Mouse (Mus musculus) forebrain, embryonic 11.5 days (tissue): Measurements from ENCODE around the gene Sept9. TPM values are rescaled to one million over a fixed set of nuclear protein-coding genes. Genes with fewer than 3 reads are reported as not detected.

Experiments
- ATAC-seq: fragments of 200-750 bp; cut with Nextera tagmentation; replicated peaks from 2 replicates; pipeline ENCODE4 v1.8.0; 2017; ENCODE audit warnings: moderate TSS enrichment; ENCODE audit not compliant: low FRiP score
- DNase-seq: peaks from one replicate; pipeline ENCODE4 v3.0.0-alpha.2; 2017; ENCODE audit warnings: low spot score
- H3K27ac ChIP-seq: fragments of 300-500 bp; sonication (generic); 2 replicates; pipeline ENCODE4 v1.5.1; 2014; ENCODE audit warnings: low read depth, low read length
- H3K27me3 ChIP-seq: fragments of 300-500 bp; sonication (generic); 2 replicates; pipeline ENCODE4 v1.6.1; 2014; ENCODE audit warnings: mild to moderate bottlenecking, low read length, mixed read lengths; ENCODE audit not compliant: control insufficient read depth, insufficient read depth
- H3K36me3 ChIP-seq: fragments of 300-500 bp; sonication (generic); 2 replicates; pipeline ENCODE4 v1.6.1; 2014; ENCODE audit warnings: mild to moderate bottlenecking, low read length, moderate library complexity, mixed read lengths; ENCODE audit not compliant: control insufficient read depth, insufficient read depth
- H3K4me1 ChIP-seq: fragments of 300-500 bp; sonication (generic); replicated peaks from 2 replicates; pipeline ENCODE4 v1.6.1; 2014; ENCODE audit warnings: low read length, mixed read lengths; ENCODE audit not compliant: control insufficient read depth, insufficient read depth
- H3K4me2 ChIP-seq: fragments of 300-500 bp; sonication (generic); 2 replicates; pipeline ENCODE4 v1.6.1; 2014; ENCODE audit warnings: low read depth, mild to moderate bottlenecking, low read length, moderate library complexity, mixed read lengths; ENCODE audit not compliant: severe bottlenecking
- H3K4me3 ChIP-seq: fragments of 300-500 bp; sonication (generic); 2 replicates; pipeline ENCODE4 v1.5.1; 2014; ENCODE audit warnings: low read depth, low read length
- H3K9ac ChIP-seq: fragments of 300-500 bp; sonication (generic); 2 replicates; pipeline ENCODE4 v1.6.1; 2014; ENCODE audit warnings: low read length
- H3K9me3 ChIP-seq: fragments of 300-500 bp; sonication (generic); 2 replicates; pipeline ENCODE4 v1.6.1; 2016; ENCODE audit warnings: low read length, mixed read lengths; ENCODE audit not compliant: control insufficient read depth
- WGBS: fragments of 180-500 bp; shearing (Covaris S2); extraction: QIAGEN DNeasy Blood & Tissue Kit; methylation state at CpG from one replicate; pipeline ENCODE4 v1.1.7; 2014; 5-methylcytosine and 5-hydroxymethylcytosine counted together
- polyA plus RNA-seq: library from polyadenylated mRNA; unstranded; fragments of >200 nt; fragmentation: Nextera tagmentation; extraction: Ambion mirVana; gene quantifications from 2 replicates; pipeline ENCODE4 v1.2.1, GENCODE M21; 2014

Sept9 gene
- polyA plus RNA-seq, 1 experiment from 2014 or later, result 172 TPM

DNA sequence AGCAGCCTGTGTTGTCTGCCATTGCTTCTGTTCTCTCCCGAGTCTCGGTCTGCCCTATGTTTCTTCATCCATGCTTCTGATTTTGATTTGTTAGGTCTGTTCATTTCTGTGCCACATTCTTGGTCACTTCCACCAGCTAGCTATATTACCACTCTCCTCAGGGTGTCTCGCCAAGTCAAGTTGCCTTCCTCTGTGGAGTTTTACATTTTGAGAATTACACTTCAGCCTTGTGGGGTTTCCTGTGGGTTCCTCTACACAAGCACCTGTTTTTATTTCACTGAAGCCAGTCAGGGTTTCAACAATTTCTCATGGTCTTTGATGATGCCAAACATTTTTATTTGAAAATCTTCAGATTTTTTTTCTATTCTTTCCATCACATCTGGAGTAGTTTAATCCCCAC is 16.7 kb upstream of the Sept9 start:
- H3K9me3 ChIP-seq, result peaks cover 2% of the 10 kb centered on the region; the same call in 1 of the 2 replicates
- H3K4me3 ChIP-seq, result no peak overlapping the region
- 93% methylated on average over 3 of the region's 3 CpGs for WGBS
- no peaks in the 10 kb centered on the region for H3K4me1 ChIP-seq
- H3K4me2 ChIP-seq, result no peak overlapping the region
- H3K27me3 ChIP-seq, result no peaks in the 10 kb centered on the region
- no peak overlapping the region for H3K9ac ChIP-seq
- DNase-seq, result no peak
- H3K36me3 ChIP-seq, result no peaks in the 10 kb centered on the region
- H3K27ac ChIP-seq, result no peak overlapping the region
- no peak for ATAC-seq

DNA sequence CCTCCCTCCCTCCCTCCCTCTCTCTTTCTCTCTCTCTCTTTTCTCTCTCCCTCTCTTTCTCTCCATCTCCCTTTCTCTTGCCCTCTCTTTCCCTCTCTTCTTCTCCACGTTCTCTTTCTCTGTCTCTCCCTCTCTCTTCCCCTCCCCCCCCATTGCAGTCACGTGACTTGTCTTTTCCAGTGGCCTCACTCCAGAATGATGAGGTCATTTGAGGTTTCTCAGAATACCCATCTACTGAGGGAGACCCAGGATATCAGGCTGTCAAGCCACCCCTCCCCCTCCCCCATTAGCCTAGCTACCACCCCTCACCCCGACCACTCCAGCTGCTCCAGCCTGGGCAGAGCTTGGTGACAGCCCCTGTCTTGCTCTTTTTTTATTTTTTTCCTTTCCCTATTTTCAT is 16.2 kb upstream of the Sept9 start:
- DNase-seq (no peak), ATAC-seq (no peak)
- Histone ChIP-seq H3K36me3 (no peaks in the 10 kb centered on the region), H3K4me1 (no peaks in the 10 kb centered on the region), H3K27ac (no peak overlapping the region), H3K9me3 (peaks cover 2% of the 10 kb centered on the region; the same call in 1 of the 2 replicates), H3K27me3 (no peaks in the 10 kb centered on the region), H3K4me3 (no peak overlapping the region), H3K9ac (no peak overlapping the region), H3K4me2 (no peak overlapping the region)
- 89% methylated on average over 2 of the region's 3 CpGs for whole genome bisulfite sequencing

DNA sequence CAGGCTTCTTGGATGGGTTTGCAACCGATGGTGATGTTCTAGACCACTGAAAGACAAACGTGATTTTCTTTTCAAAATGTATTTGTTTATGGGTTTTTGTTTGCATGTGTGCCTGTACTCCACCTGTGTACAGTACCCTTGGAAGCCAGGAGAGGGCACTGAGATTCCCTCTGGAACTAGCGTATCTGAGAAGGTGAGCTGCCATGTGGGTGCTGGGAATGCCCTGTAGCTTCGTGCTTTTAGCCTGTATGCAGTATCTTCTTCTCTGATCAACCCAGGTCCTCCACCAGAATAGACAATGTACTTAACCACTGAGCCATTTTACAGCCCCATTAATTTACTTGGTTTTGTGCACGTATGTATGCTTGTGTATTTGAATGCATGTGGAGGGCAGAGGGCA is 15.6 kb upstream of the Sept9 start:
- no peak overlapping the region for H3K27ac ChIP-seq
- H3K4me2 ChIP-seq, result no peak overlapping the region
- ATAC-seq (no peak), DNase-seq (no peak)
- 81% methylated on average over 5 of the region's 5 CpGs for WGBS
- H3K36me3 ChIP-seq, result no peaks in the 10 kb centered on the region
- H3K9ac ChIP-seq, result no peak overlapping the region
- peaks cover 2% of the 10 kb centered on the region; the same call in 1 of the 2 replicates for H3K9me3 ChIP-seq
- H3K27me3 ChIP-seq, result no peaks in the 10 kb centered on the region
- no peaks in the 10 kb centered on the region for H3K4me1 ChIP-seq
- no peak overlapping the region for H3K4me3 ChIP-seq

DNA sequence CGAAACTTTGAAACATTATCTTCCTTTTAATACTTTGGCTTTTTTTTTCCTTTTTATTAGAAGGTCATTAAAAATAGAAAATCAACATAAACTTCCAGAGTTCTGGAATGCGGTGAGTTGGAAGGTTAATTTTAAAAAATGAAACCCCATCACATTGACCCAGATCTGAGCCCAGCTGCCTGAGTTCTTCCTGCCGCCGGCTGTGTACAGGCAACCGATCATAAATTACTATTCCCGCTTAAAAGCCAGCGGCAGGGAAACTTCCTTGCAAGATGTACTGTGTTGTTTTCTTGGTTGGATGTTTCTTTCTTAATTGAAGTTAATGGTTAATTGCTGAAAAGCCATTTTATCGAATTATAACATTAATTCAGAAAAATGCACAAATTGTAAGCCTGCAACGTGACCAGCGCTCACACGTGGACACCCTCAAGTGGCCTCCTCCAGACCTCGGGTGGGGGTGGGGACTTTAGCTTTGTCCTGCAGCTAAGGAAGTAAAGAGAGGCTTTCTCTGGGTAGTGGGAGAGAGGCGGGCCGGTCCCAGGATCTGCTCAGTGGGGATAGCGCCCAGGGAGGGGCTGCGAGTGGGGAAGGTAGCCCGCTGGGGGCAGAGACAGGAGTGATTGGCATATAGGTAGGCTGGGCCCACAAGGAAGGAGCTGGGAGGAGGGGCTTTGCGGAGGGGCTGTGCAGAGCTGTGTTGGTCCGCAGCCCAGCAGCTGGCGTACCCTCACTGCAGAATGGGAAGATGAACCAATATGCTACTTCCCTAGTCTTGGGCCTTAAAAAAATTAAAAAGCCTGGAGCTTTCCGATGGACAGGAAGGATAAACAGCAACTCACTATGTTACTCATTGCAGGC is 14.2 kb upstream of the Sept9 start:
- Histone ChIP-seq H3K4me3 (no peak overlapping the region), H3K36me3 (no peaks in the 10 kb centered on the region), H3K9me3 (no peaks in the 10 kb centered on the region; the same call in 1 of the 2 replicates), H3K27ac (no peak overlapping the region), H3K4me1 (no peaks in the 10 kb centered on the region), H3K4me2 (no peak overlapping the region), H3K9ac (no peak overlapping the region), H3K27me3 (no peaks in the 10 kb centered on the region)
- WGBS, result 69% methylated on average over 21 of the region's 21 CpGs
- ATAC-seq, result no peak
- DNase-seq, result no peak

DNA sequence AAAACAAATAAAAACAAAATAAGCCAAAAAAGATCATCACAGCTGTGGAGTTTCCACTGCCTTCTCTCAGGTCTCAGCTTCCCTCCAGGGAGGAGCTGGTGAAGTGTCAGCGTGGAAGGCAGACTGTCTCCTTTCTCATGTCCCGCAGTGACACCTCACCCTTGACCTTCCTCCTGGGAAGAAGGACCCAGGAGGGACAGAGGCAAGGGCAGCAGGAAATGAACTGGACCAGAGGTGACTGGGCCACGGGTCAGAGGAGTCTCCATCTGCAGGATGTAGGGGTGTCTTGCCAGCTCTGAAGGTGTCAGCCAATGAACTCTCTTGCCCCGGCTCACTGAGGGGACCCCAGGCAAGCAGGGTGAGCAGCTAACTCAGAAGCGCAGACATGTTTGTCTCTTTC is 7.9 kb upstream of the Sept9 start:
- Histone ChIP-seq H3K4me3 (no peak overlapping the region), H3K27me3 (no peaks in the 10 kb centered on the region), H3K9ac (no peak overlapping the region), H3K9me3 (no peaks in the 10 kb centered on the region), H3K4me1 (no peaks in the 10 kb centered on the region), H3K27ac (no peak overlapping the region), H3K4me2 (no peak overlapping the region), H3K36me3 (no peaks in the 10 kb centered on the region)
- ATAC-seq (no peak), DNase-seq (no peak)
- WGBS, result 75% methylated on average over 5 of the region's 5 CpGs

DNA sequence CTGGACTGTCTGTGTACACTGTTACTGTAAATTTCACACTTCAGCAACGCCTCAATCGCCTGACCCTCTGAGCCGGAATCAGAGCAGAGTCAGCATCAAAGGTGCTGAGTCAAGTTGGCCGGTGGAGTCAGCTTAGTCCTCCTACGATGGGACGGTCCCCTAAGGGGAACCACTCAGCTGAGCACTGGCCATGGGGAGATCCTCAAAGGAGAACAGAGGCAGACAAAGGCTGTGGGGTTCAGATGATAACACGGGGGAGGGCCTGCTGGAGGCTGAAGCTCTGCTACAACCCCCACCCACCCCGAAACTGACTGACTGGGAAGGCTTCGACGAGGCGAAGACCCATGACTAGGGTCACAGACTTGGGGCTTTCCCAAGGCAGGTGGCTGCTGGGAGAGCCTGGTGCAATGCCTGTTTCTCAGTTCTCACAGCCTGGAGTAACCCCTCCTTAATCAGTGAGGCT is 5.0 kb upstream of the Sept9 start:
- no peak overlapping the region for H3K4me3 ChIP-seq
- H3K27me3 ChIP-seq, result peaks cover 14% of the 10 kb centered on the region
- ATAC-seq (no peak), DNase-seq (no peak)
- H3K9ac ChIP-seq, result no peak overlapping the region
- no peaks in the 10 kb centered on the region for H3K36me3 ChIP-seq
- peaks cover 3% of the 10 kb centered on the region; the same call in 1 of the 2 replicates for H3K4me1 ChIP-seq
- 82% methylated on average over 11 of the region's 11 CpGs for WGBS
- H3K27ac ChIP-seq, result no peak overlapping the region
- no peaks in the 10 kb centered on the region for H3K9me3 ChIP-seq
- H3K4me2 ChIP-seq, result no peak overlapping the region

DNA sequence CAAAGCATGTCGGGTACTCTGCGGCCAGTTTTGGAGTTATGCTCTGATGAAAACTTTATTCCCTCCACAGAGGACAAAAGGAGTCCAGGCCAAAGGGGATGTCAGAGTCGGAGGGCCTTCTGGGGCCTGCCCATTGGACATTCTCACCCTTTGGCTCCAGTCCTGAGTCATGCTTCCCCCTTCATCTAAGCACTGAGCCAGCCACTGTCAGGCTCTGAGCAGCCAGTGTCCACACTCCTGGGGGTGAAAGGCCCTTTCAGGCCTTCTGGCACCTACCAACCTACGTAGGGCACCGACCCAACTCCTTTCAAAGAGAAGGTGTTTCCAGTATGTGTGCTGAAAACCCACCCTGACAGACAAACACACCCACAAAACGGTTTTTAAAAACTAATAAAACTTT is 3.8 kb upstream of the Sept9 start:
- no peak for ATAC-seq
- 90% methylated on average over 6 of the region's 6 CpGs for WGBS

DNA sequence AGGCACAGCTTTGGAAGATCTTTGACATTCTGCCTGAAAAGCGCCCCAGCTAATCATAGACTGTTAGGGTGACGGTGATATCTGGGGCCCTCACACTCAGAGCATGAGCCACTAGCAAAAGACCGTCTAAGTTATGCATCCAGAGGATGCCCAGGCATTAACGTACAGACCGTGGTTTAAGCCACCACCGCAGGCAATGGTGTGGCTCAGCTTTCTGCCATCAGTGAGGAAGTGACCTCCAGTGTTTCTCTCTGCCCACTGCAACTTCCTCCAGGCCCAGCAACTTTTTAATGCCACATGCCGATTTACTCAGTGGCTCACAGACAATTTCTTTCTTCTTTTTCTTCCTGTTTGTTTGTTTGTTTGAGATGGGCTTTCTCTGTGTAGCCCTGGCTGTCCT is 2.8 kb upstream of the Sept9 start:
- ATAC-seq, result no peak
- Histone ChIP-seq H3K36me3 (no peaks in the 10 kb centered on the region), H3K4me3 (no peak overlapping the region), H3K9ac (no peak overlapping the region), H3K4me2 (no peak overlapping the region), H3K27me3 (peaks cover 29% of the 10 kb centered on the region), H3K27ac (no peak overlapping the region), H3K9me3 (no peaks in the 10 kb centered on the region), H3K4me1 (peaks cover 8% of the 10 kb centered on the region; the same call in 1 of the 2 replicates)
- DNase-seq, result no peak
- 88% methylated on average over 7 of the region's 7 CpGs for WGBS

More for the DNA sequence above, 3.8 kb upstream of the Sept9 start:
- no peak for DNase-seq
- Histone ChIP-seq H3K4me1 (peaks cover 8% of the 10 kb centered on the region; the same call in 1 of the 2 replicates), H3K9ac (no peak overlapping the region), H3K36me3 (no peaks in the 10 kb centered on the region), H3K4me2 (no peak overlapping the region), H3K27ac (no peak overlapping the region), H3K4me3 (no peak overlapping the region), H3K9me3 (no peaks in the 10 kb centered on the region), H3K27me3 (peaks cover 24% of the 10 kb centered on the region)

DNA sequence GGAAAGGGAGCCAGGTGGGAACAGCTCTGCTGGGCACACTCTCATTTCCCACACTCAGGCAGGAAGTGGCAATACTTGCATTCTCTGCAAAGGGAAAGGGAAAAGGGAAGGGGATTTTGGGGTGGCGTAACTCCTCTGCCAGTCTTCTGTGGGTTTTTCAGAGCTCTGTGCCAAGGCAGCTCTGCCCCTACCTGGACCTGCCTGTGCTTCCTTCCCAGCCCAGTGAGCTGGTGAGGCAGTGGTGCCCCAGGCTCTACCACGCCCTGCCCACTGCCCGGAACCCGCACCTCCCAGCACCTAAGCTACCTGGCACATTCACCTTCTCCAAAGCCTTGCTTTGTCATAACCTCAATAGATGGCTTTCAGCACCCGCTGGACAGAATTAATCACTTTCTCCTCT is 1.3 kb upstream of the Sept9 start:
- Histone ChIP-seq H3K36me3 (no peaks in the 10 kb centered on the region), H3K9me3 (no peaks in the 10 kb centered on the region), H3K27me3 (peaks cover 29% of the 10 kb centered on the region), H3K9ac (no peak overlapping the region), H3K27ac (no peak overlapping the region), H3K4me3 (no peak overlapping the region), H3K4me2 (no peak overlapping the region), H3K4me1 (peaks cover 8% of the 10 kb centered on the region; the same call in 1 of the 2 replicates)
- ATAC-seq (no peak), DNase-seq (no peak)
- 85% methylated on average over 5 of the region's 5 CpGs for WGBS
